Comparison of ENCODE assay signal across 8 mouse cellular contexts in the genomic region with DNA sequence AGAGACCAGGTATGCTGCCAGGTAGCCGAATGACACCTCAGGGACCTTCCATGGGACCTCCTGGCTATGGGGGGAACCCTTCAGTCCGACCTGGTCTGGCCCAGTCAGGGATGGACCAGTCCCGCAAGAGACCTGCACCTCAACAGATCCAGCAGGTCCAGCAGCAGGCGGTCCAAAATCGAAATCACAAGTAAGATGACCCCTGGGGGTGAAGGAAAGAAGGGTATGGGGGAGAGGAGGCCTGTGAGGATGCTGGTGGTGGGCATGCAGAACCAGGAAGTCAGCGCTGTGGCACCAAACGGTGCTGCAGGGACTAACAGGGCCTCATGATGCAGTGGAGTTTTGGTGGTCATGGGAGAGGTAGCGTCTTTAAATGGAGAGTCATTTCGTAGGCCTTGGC. TPM values are rescaled to one million over a fixed set of nuclear protein-coding genes. Genes with fewer than 3 reads are reported as not detected.
DNase-seq lines count a peak whose midpoint lies in the region; ATAC-seq and TF ChIP-seq lines count a peak whose summit lies in the region.

No protein-coding gene starts in this region.

- no peak for ATAC-seq in forebrain, postnatal 0 days
- ATAC-seq in liver, embryonic 16.5 days (ENCODE audit: low read depth), result no peak

- DNase-seq in heart, adult 11 months, result peak; percentile 94
- no peak for DNase-seq in heart, postnatal 10 days
- no peak for DNase-seq in forebrain, postnatal 0 days
- no peak for DNase-seq in yolk sac, embryonic 10.5 days (ENCODE audit: low spot score)
- DNase-seq in right cerebral cortex, postnatal 14 days, result no peak
- no peak for DNase-seq in layer of hippocampus, adult 18-20 months (ENCODE audit: low spot score in 2 of 2)

- H3K36me3 ChIP-seq in ES-Bruce4 (ENCODE audit: control insufficient read depth, insufficient read depth, low read length, poor library complexity, severe bottlenecking), result peaks cover 12% of the 10 kb centered on the region
- peaks cover 49% of the 10 kb centered on the region for H3K36me3 ChIP-seq in forebrain, postnatal 0 days (ENCODE audit: insufficient read depth)
- H3K36me3 ChIP-seq in liver, embryonic 16.5 days (ENCODE audit: control insufficient read depth, insufficient read depth), result peaks cover 7% of the 10 kb centered on the region; the same call in 1 of the 2 replicates

- H3K4me2 ChIP-seq in forebrain, postnatal 0 days (ENCODE audit: low read depth), result peak overlapping the region; percentile 83
- H3K4me2 ChIP-seq in liver, embryonic 16.5 days (ENCODE audit: low read depth, low read length), result peak overlapping the region; percentile 67; the same call in 1 of the 2 replicates

- WGBS in forebrain, postnatal 0 days, result 64% methylated on average over 9 of the region's 9 CpGs
- WGBS in liver, embryonic 16.5 days (ENCODE audit: insufficient replicate concordance), result 74% methylated on average over 9 of the region's 9 CpGs

- no peaks in the 10 kb centered on the region for H3K27me3 ChIP-seq in ES-Bruce4 (ENCODE audit: control insufficient read depth, insufficient read depth, low read length, poor library complexity, severe bottlenecking)
- H3K27me3 ChIP-seq in forebrain, postnatal 0 days (ENCODE audit: insufficient read depth, low read length), result no peaks in the 10 kb centered on the region
- H3K27me3 ChIP-seq in liver, embryonic 16.5 days (ENCODE audit: control insufficient read depth, insufficient read depth, low read depth, low read length), result no peaks in the 10 kb centered on the region

- H3K9me3 ChIP-seq in ES-Bruce4 (replicated peaks; ENCODE audit: control insufficient read depth, insufficient read depth, low read length, poor library complexity, severe bottlenecking), result no peaks in the 10 kb centered on the region
- no peaks in the 10 kb centered on the region for H3K9me3 ChIP-seq in forebrain, postnatal 0 days (ENCODE audit: low read length)
- H3K9me3 ChIP-seq in liver, embryonic 16.5 days (replicated peaks; ENCODE audit: control insufficient read depth, low read length), result no peaks in the 10 kb centered on the region

- TF ChIP-seq POLR2A in ES-Bruce4 (IDR thresholded peaks at IDR 0.05; ENCODE audit: insufficient read depth, low read length), result no peak

- H3K27ac ChIP-seq in ES-Bruce4 (ENCODE audit: insufficient read depth, low read length), result peak overlapping the region; percentile 77
- peak overlapping the region; percentile 98 for H3K27ac ChIP-seq in forebrain, postnatal 0 days (ENCODE audit: low read depth, low read length)
- peak overlapping the region; percentile 17; the same call in 1 of the 2 replicates for H3K27ac ChIP-seq in liver, embryonic 16.5 days (ENCODE audit: low read length)

- no peak for TF ChIP-seq EP300 in ES-Bruce4 (IDR thresholded peaks at IDR 0.05; ENCODE audit: insufficient read depth, low read depth, low read length)

- intact Hi-C loops in heart, postnatal 10 days (cut with DNase I), result loop anchor here (2.0 kb wide), 1 partner anchor 22 kb away; the partner anchor contains the start of gene Cox14

- H3K4me1 ChIP-seq in ES-Bruce4 (ENCODE audit: control insufficient read depth, insufficient read depth, low read length), result peaks cover 10% of the 10 kb centered on the region
- peaks cover 20% of the 10 kb centered on the region for H3K4me1 ChIP-seq in forebrain, postnatal 0 days (ENCODE audit: insufficient read depth)
- peaks cover 31% of the 10 kb centered on the region for H3K4me1 ChIP-seq in liver, embryonic 16.5 days (ENCODE audit: control insufficient read depth, low read depth, low read length)

- peak overlapping the region; percentile 93 for H3K9ac ChIP-seq in ES-Bruce4 (ENCODE audit: low read depth, poor library complexity, severe bottlenecking)
- H3K9ac ChIP-seq in forebrain, postnatal 0 days, result peak overlapping the region; percentile 97
- no peak overlapping the region for H3K9ac ChIP-seq in liver, embryonic 16.5 days (ENCODE audit: low read depth, low read length)

- TF ChIP-seq CTCF in ES-Bruce4 (IDR thresholded peaks at IDR 0.05; ENCODE audit: low read depth, low read length), result no peak
- TF ChIP-seq CTCF in forebrain, postnatal 0 days (IDR thresholded peaks at IDR 0.05; ENCODE audit: low read depth), result no peak

- peak overlapping the region; percentile 13 for H3K4me3 ChIP-seq in ES-Bruce4 (ENCODE audit: low read depth, low read length)
- H3K4me3 ChIP-seq in forebrain, postnatal 0 days (ENCODE audit: low read depth, low read length), result peak overlapping the region; percentile 97
- H3K4me3 ChIP-seq in liver, embryonic 16.5 days (ENCODE audit: low read depth, low read length), result peak overlapping the region; percentile 92; the same call in 1 of the 2 replicates

RNA-seq across cellular contexts. Expression of gene Smarcd1, which starts 1.2 kb away (rescaled TPM):
- 10 to 100 TPM; 39.2 to 40.2 TPM for total RNA-seq in heart, postnatal 10 days (2021)
- 92.3 and 100 TPM in 2 replicates for polyA plus RNA-seq in ES-Bruce4 (2011; ENCODE audit: insufficient read depth, insufficient read length, low read depth, missing spikeins)
- 89.7 and 90.1 TPM in 2 replicates for total RNA-seq in forebrain, postnatal 0 days (2014; rRNA removed)
- 93.6 and 107 TPM in 2 replicates for polyA plus RNA-seq in forebrain, postnatal 0 days (2015; fragmentation: Nextera tagmentation; extraction: Ambion mirVana)
- polyA plus RNA-seq in liver, embryonic 16.5 days (2015; fragmentation: Nextera tagmentation; extraction: Ambion mirVana), result 4.0 and 4.5 TPM in 2 replicates
- 100 to 1,000 TPM; 108 to 109 TPM for total RNA-seq in layer of hippocampus, adult 18-20 months (2021)

RNA-seq across cellular contexts. Expression of gene Gm17349, which starts 2.2 kb away (rescaled TPM):
- 1 to 10 TPM; 4.7 to 5.5 TPM for total RNA-seq in heart, postnatal 10 days (2021)
- polyA plus RNA-seq in ES-Bruce4 (2011; ENCODE audit: insufficient read depth, insufficient read length, low read depth, missing spikeins), result not detected in 2 replicates
- total RNA-seq in forebrain, postnatal 0 days (2014; rRNA removed), result not detected in 2 replicates
- not detected in 2 replicates for polyA plus RNA-seq in forebrain, postnatal 0 days (2015; fragmentation: Nextera tagmentation; extraction: Ambion mirVana)
- polyA plus RNA-seq in liver, embryonic 16.5 days (2015; fragmentation: Nextera tagmentation; extraction: Ambion mirVana), result not detected in 2 replicates
- 1 to 10 TPM; 5.0 to 8.7 TPM for total RNA-seq in layer of hippocampus, adult 18-20 months (2021)

RNA-seq across cellular contexts. Expression of gene Gpd1, which starts 14.2 kb away (rescaled TPM):
- total RNA-seq in heart, postnatal 10 days (2021), result 100 to 1,000 TPM in 1 of 2 experiments, 10 to 100 TPM in 1; 74.8 to 238 TPM
- 0.28 and 1.9 TPM in 2 replicates for polyA plus RNA-seq in ES-Bruce4 (2011; ENCODE audit: insufficient read depth, insufficient read length, low read depth, missing spikeins)
- total RNA-seq in forebrain, postnatal 0 days (2014; rRNA removed), result 6.0 and 6.1 TPM in 2 replicates
- polyA plus RNA-seq in forebrain, postnatal 0 days (2015; fragmentation: Nextera tagmentation; extraction: Ambion mirVana), result 3.9 and 4.3 TPM in 2 replicates
- 36.3 and 42.2 TPM in 2 replicates for polyA plus RNA-seq in liver, embryonic 16.5 days (2015; fragmentation: Nextera tagmentation; extraction: Ambion mirVana)
- 100 to 1,000 TPM; 130 to 153 TPM for total RNA-seq in layer of hippocampus, adult 18-20 months (2021)

RNA-seq across cellular contexts. Expression of gene Cox14, which starts 22.3 kb away (rescaled TPM):
- total RNA-seq in heart, postnatal 10 days (2021), result 100 to 1,000 TPM; 212 to 221 TPM
- polyA plus RNA-seq in ES-Bruce4 (2011; ENCODE audit: insufficient read depth, insufficient read length, low read depth, missing spikeins), result 36.3 and 37.8 TPM in 2 replicates
- 69.0 and 86.2 TPM in 2 replicates for total RNA-seq in forebrain, postnatal 0 days (2014; rRNA removed)
- 177 and 209 TPM in 2 replicates for polyA plus RNA-seq in forebrain, postnatal 0 days (2015; fragmentation: Nextera tagmentation; extraction: Ambion mirVana)
- polyA plus RNA-seq in liver, embryonic 16.5 days (2015; fragmentation: Nextera tagmentation; extraction: Ambion mirVana), result 71.0 and 77.1 TPM in 2 replicates
- 100 to 1,000 TPM; 123 to 127 TPM for total RNA-seq in layer of hippocampus, adult 18-20 months (2021)

RNA-seq across cellular contexts. Expression of gene Asic1, which starts 32.9 kb away (rescaled TPM):
- under 1 TPM; 0.69 to 0.72 TPM for total RNA-seq in heart, postnatal 10 days (2021)
- 3.9 and 4.1 TPM in 2 replicates for polyA plus RNA-seq in ES-Bruce4 (2011; ENCODE audit: insufficient read depth, insufficient read length, low read depth, missing spikeins)
- total RNA-seq in forebrain, postnatal 0 days (2014; rRNA removed), result 81.9 and 99.1 TPM in 2 replicates
- polyA plus RNA-seq in forebrain, postnatal 0 days (2015; fragmentation: Nextera tagmentation; extraction: Ambion mirVana), result 24.7 and 28.1 TPM in 2 replicates
- polyA plus RNA-seq in liver, embryonic 16.5 days (2015; fragmentation: Nextera tagmentation; extraction: Ambion mirVana), result 0.14 and 0.30 TPM in 2 replicates
- total RNA-seq in layer of hippocampus, adult 18-20 months (2021), result 10 to 100 TPM; 29.6 to 36.9 TPM

Comparison
In these comparisons a context has a peak if more than half of its experiments do, and no peak if none do; other contexts are left out.
1. H3K27ac ChIP-seq: peak in every context shown above with its lines; median percentile 98 in forebrain, postnatal 0 days; 77 in ES-Bruce4; 17 in liver, embryonic 16.5 days.
2. H3K4me3 ChIP-seq: peak in every context shown above with its lines; median percentile 97 in forebrain, postnatal 0 days; 92 in liver, embryonic 16.5 days; 13 in ES-Bruce4.
3. RNA of gene Gpd1, which starts 14.2 kb away (total RNA-seq): 74.8 to 238 TPM in heart, postnatal 10 days and 130 to 153 TPM in layer of hippocampus, adult 18-20 months; 6.0 to 6.1 TPM in forebrain, postnatal 0 days; every median in the first group is over 10 times any median in the second.